Mouse (Mus musculus) lung, postnatal 0 days (tissue): ENCODE measurements around the gene Hcn4.

Source experiments
- CTCF ChIP-seq: IDR thresholded peaks from 2 replicates; pipeline ENCODE4 v1.5.1; 2016; ENCODE audit warnings: antibody characterized with exemption, mild to moderate bottlenecking
- EP300 ChIP-seq: IDR thresholded peaks from 2 replicates; pipeline ENCODE4 v1.6.1; 2016; ENCODE audit warnings: antibody characterized with exemption, mild to moderate bottlenecking, control low read depth

DNA sequence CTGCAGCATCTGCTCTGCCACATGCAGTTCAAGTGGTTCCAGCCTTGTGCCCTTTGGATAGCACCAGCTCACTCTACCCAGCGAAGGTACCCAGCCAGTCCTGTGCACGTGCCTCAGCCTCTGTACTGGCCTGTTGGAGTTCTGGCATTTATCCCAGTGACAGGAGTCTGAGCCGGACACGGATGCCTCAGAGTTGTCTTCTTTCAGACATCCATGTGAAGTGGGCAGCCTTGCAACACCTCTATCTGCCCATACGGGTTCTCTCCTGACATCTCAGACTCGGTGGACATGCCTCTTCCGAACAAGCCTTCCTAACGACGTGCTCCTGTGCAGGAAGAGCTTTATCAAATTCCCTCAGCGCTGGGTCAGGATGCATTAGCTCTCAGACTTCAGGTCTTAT is 47.9 kb downstream of the Hcn4 start:
- TF ChIP-seq CTCF (no peak), EP300 (no peak)
